Mouse (Mus musculus) hindbrain, embryonic 11.5 days (tissue): ENCODE data around the gene Ccdc106. TPM values are rescaled to one million over a fixed set of nuclear protein-coding genes. Genes with fewer than 3 reads are reported as not detected.

Experiments
- ATAC-seq: fragments of 200-750 bp; cut with Nextera tagmentation; 2 replicates; pipeline ENCODE4 v1.8.0; 2017; ENCODE audit warnings: mild to moderate bottlenecking, moderate TSS enrichment, moderate library complexity; ENCODE audit not compliant: low FRiP score
- DNase-seq: peaks from one replicate; pipeline ENCODE4 v3.0.0-alpha.2; 2015; ENCODE audit warnings: low spot score
- H3K27ac ChIP-seq: fragments of 300-500 bp; sonication (generic); 2 replicates; pipeline ENCODE4 v1.5.1; 2014; ENCODE audit warnings: mild to moderate bottlenecking, low read depth, low read length
- H3K27me3 ChIP-seq: fragments of 300-500 bp; sonication (generic); 2 replicates; pipeline ENCODE4 v1.6.1; 2014; ENCODE audit warnings: mild to moderate bottlenecking, low read length, moderate library complexity, mixed read lengths; ENCODE audit not compliant: control insufficient read depth, insufficient read depth
- H3K36me3 ChIP-seq: fragments of 300-500 bp; sonication (generic); 2 replicates; pipeline ENCODE4 v1.6.1; 2014; ENCODE audit warnings: mild to moderate bottlenecking, low read length, moderate library complexity, mixed read lengths; ENCODE audit not compliant: control insufficient read depth, insufficient read depth
- H3K4me1 ChIP-seq: fragments of 300-500 bp; sonication (generic); replicated peaks from 2 replicates; pipeline ENCODE4 v1.6.1; 2014; ENCODE audit warnings: low read length, mixed read lengths; ENCODE audit not compliant: control insufficient read depth, insufficient read depth
- H3K4me2 ChIP-seq: fragments of 300-500 bp; sonication (generic); replicated peaks from 2 replicates; pipeline ENCODE4 v1.6.1; 2014; ENCODE audit warnings: mild to moderate bottlenecking, low read depth, low read length
- H3K4me3 ChIP-seq: fragments of 300-500 bp; sonication (generic); 2 replicates; pipeline ENCODE4 v1.5.1; 2014; ENCODE audit warnings: low read depth, low read length
- H3K9ac ChIP-seq: fragments of 300-500 bp; sonication (generic); 2 replicates; pipeline ENCODE4 v1.6.1; 2014; ENCODE audit warnings: low read depth, low read length
- H3K9me3 ChIP-seq: fragments of 300-500 bp; sonication (generic); 2 replicates; pipeline ENCODE4 v1.6.1; 2016; ENCODE audit warnings: low read length; ENCODE audit not compliant: control insufficient read depth
- WGBS: fragments of 180-500 bp; shearing (Covaris S2); extraction: QIAGEN DNeasy Blood & Tissue Kit; methylation state at CpG from one replicate; pipeline ENCODE4 v1.1.7; 2014; 5-methylcytosine and 5-hydroxymethylcytosine counted together
- polyA plus RNA-seq: library from polyadenylated mRNA; unstranded; fragments of >200 nt; fragmentation: Nextera tagmentation; extraction: Ambion mirVana; gene quantifications from 2 replicates; pipeline ENCODE4 v1.2.1, GENCODE M21; 2014

Ccdc106 gene
- polyA plus RNA-seq, 1 experiment from 2014 or later, result 7.2 TPM

DNA sequence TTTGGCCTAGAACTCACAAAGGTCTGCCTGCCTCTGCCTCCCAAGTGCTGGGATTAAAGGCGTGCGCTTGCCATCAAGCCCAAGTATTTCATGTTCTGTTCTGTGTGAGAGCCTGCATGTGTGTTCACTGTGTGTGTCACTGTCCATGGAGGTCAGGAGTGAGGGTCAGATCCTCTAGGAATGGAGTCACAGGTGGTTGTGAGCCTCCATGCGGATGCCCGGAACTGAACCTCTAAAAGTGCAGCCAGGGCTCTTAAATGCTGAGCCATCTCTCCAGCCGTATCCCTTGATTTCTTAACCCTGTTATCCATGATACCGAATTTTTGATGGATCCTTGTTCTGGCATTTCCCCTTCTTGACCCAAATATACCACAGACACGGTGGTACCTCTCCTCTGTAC, 16.7 kb downstream of the Ccdc106 start:
- Histone ChIP-seq H3K27ac (no peak overlapping the region), H3K9ac (no peak overlapping the region), H3K4me1 (no peaks in the 10 kb centered on the region), H3K36me3 (peaks cover 18% of the 10 kb centered on the region), H3K4me3 (no peak overlapping the region), H3K27me3 (no peaks in the 10 kb centered on the region), H3K9me3 (no peaks in the 10 kb centered on the region), H3K4me2 (no peak overlapping the region)
- DNase-seq (no peak), ATAC-seq (no peak)
- WGBS, result 90% methylated on average over 7 of the region's 7 CpGs

DNA sequence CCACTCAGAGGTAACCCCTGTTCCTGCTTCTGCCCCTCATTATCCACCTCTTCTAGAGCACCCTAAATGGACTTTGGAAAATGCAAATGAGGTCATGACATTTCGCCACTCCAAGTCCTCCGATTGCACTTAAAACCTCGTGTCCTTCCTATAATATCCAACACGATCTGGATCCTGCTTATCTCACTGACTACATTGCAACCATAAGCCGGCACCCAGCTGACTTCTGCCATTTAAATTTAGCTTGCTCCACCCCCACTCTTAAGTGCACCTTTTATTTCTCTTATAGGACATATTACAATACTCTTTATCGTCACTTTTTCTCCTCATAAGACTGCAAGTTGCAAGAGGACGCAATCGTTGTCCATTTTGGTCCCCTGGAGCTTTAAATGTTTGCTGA, 17.1 kb downstream of the Ccdc106 start:
- DNase-seq (no peak), ATAC-seq (no peak)
- H3K27me3 ChIP-seq, result no peaks in the 10 kb centered on the region
- H3K9ac ChIP-seq, result peak overlapping the region; percentile 85; the same call in 1 of the 2 replicates
- H3K4me1 ChIP-seq, result no peaks in the 10 kb centered on the region
- H3K27ac ChIP-seq, result peak overlapping the region; percentile 96; the same call in 1 of the 2 replicates
- H3K9me3 ChIP-seq, result no peaks in the 10 kb centered on the region
- H3K4me2 ChIP-seq, result peak overlapping the region; percentile 47
- H3K4me3 ChIP-seq, result peak overlapping the region; percentile 66; the same call in 1 of the 2 replicates
- peaks cover 14% of the 10 kb centered on the region for H3K36me3 ChIP-seq
- 92% methylated on average over 8 of the region's 8 CpGs for WGBS

DNA sequence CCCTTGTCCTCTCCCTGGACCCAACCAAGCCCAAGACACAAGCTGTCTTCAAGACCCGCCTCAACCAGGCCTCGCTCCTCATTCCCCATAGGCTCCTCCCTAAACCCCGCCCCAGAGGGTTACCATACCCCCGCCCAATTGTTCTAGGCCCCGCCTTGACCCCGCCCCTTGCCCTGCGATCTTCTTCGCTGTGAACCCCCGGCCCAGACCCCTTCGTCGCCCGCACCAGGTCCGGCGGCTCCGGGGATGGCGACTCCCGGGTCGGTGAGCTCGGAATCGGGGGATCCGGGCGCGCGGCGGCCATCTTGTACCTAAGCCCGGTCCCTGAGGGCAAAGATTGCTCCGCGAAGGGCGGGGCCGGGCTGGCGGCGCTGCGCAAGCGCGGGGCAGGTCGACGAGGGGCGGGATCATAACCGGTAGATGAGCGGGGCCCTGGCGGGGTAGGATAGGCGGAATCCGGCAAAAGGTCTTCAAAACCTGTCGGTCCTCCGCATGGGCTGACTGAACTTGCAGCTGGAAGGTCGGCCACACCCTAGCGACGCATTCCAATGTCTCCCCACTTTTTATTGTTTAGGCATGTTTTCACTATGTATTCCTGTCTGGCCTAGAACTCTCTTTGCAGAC, 17.9 kb downstream of the Ccdc106 start, which contains the start of gene Zfp784:
Gene Zfp784 (minus strand): TSS at position 338 of the 624 bp plus-strand sequence.
- H3K4me1 ChIP-seq, result no peaks in the 10 kb centered on the region
- H3K4me2 ChIP-seq, result peak within 1 kb of the TSS; percentile 47
- H3K27ac ChIP-seq, result peak within 1 kb of the TSS; percentile 96
- H3K9me3 ChIP-seq, result no peaks in the 10 kb centered on the region
- peak; percentile 93 for DNase-seq
- peaks cover 11% of the 10 kb centered on the region; the same call in 1 of the 2 replicates for H3K36me3 ChIP-seq
- H3K4me3 ChIP-seq, result peak within 1 kb of the TSS; percentile 66
- ATAC-seq, result peak; percentile 97
- peak within 1 kb of the TSS; percentile 85 for H3K9ac ChIP-seq
- under 1% methylated on average over 48 of the region's 48 CpGs for WGBS
- no peaks in the 10 kb centered on the region for H3K27me3 ChIP-seq

DNA sequence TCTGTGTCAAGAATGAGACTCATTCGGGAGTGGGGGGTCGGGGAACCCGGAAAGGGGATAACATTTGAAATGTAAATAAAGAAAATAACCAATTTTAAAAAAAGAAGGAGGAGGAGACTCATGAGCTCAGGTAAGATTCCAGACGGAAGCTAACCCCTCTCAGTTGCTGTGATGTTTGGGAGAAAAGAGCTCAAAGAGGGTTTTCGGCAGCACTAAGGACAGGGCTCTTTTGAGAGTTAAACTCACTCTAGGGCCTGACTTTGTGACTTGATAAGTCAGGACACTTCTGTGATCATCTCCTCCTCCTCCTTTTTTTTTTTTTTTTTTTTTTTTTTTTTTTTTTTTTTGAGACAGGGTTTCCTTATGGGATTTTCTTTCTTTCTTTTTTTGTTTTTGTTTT, 18.6 kb downstream of the Ccdc106 start:
- Histone ChIP-seq H3K27me3 (no peaks in the 10 kb centered on the region), H3K36me3 (peaks cover 11% of the 10 kb centered on the region; the same call in 1 of the 2 replicates), H3K9me3 (no peaks in the 10 kb centered on the region), H3K4me3 (peak overlapping the region; percentile 66), H3K4me2 (peak overlapping the region; percentile 47), H3K27ac (peak overlapping the region; percentile 96; the same call in 1 of the 2 replicates), H3K9ac (peak overlapping the region; percentile 85), H3K4me1 (no peaks in the 10 kb centered on the region)
- 46% methylated on average over 5 of the region's 5 CpGs for WGBS
- DNase-seq (no peak), ATAC-seq (no peak)

DNA sequence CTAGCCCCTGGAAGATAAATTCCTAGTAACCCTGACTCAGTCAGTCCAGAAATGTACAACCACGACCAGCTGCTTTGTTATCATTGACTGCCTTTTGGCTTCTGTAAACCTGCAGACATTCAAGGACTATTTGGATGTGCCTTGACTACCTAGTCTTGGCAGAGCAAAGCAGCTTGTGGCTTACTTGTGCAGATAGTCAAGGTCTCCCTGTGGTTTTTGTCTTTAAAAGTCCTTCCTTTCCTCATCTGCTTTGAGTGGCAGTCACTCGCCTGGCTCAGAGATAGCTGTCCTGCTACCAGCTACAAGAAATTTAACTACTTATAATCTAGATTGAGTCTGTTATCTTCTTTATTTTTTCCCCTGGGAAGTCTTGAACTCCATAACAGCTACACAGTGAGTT, 24.6 kb downstream of the Ccdc106 start:
- no peaks in the 10 kb centered on the region for H3K27me3 ChIP-seq
- 0 out of 2 replicates have a peak, but pooled peaks cover 2% of the 10 kb centered on the region for H3K36me3 ChIP-seq
- ATAC-seq (no peak), DNase-seq (no peak)
- H3K9ac ChIP-seq, result no peak overlapping the region
- H3K4me1 ChIP-seq, result no peaks in the 10 kb centered on the region
- H3K9me3 ChIP-seq, result no peaks in the 10 kb centered on the region
- no peak overlapping the region for H3K4me2 ChIP-seq
- WGBS, result 81% methylated on average over 2 of the region's 2 CpGs
- no peak overlapping the region for H3K27ac ChIP-seq
- H3K4me3 ChIP-seq, result no peak overlapping the region

DNA sequence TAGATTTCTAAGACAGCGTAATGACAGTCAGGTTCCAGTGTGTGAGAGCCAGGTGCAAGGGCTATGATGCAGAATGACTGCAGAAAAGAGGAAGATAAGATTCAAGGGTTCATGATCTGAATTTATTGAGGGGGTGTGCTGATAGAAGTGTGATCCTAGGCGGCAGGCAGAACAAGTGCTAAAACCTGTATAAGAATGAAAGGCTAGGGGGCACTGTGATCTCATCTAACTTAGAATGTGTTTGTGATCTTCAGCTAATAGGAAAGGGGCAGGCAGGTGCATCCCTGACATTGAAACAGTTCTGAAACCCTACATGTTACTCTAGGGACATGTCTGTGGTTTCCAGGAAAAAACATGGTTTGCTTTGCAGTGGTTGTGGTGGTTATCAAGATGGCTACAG, 25.8 kb downstream of the Ccdc106 start:
- Histone ChIP-seq H3K9me3 (no peaks in the 10 kb centered on the region), H3K4me3 (no peak overlapping the region), H3K27ac (no peak overlapping the region), H3K27me3 (no peaks in the 10 kb centered on the region), H3K36me3 (no peaks in the 10 kb centered on the region), H3K9ac (no peak overlapping the region), H3K4me2 (no peak overlapping the region), H3K4me1 (no peaks in the 10 kb centered on the region)
- no peak for ATAC-seq
- no peak for DNase-seq
- 79% methylated on average over 2 of the region's 2 CpGs for WGBS

DNA sequence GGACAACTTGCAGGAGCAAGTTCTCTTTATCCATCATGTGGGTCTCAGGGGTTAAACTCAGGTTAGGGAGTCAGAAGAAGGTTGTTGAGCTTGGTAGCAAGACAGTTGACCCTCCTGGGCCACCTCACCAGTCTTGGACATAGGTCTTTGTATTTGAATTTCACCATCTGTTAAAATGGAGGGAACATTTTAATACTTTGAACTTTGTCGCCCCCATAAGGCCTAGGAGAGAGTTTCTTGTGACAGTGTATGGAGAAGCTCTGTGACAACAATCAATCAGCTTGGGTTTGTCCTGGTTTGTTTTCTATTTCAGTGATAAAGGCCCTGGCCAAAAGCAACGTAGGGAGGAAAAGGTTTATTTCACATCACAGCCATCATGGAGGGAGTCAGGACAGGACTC, 27.0 kb downstream of the Ccdc106 start:
- 26% methylated on average over 2 of the region's 2 CpGs for WGBS
- DNase-seq, result peak; percentile 37
- Histone ChIP-seq H3K27ac (no peak overlapping the region), H3K4me1 (no peaks in the 10 kb centered on the region), H3K4me2 (no peak overlapping the region), H3K36me3 (no peaks in the 10 kb centered on the region), H3K9ac (no peak overlapping the region), H3K9me3 (no peaks in the 10 kb centered on the region), H3K27me3 (peaks cover 2% of the 10 kb centered on the region), H3K4me3 (no peak overlapping the region)
- no peak for ATAC-seq

DNA sequence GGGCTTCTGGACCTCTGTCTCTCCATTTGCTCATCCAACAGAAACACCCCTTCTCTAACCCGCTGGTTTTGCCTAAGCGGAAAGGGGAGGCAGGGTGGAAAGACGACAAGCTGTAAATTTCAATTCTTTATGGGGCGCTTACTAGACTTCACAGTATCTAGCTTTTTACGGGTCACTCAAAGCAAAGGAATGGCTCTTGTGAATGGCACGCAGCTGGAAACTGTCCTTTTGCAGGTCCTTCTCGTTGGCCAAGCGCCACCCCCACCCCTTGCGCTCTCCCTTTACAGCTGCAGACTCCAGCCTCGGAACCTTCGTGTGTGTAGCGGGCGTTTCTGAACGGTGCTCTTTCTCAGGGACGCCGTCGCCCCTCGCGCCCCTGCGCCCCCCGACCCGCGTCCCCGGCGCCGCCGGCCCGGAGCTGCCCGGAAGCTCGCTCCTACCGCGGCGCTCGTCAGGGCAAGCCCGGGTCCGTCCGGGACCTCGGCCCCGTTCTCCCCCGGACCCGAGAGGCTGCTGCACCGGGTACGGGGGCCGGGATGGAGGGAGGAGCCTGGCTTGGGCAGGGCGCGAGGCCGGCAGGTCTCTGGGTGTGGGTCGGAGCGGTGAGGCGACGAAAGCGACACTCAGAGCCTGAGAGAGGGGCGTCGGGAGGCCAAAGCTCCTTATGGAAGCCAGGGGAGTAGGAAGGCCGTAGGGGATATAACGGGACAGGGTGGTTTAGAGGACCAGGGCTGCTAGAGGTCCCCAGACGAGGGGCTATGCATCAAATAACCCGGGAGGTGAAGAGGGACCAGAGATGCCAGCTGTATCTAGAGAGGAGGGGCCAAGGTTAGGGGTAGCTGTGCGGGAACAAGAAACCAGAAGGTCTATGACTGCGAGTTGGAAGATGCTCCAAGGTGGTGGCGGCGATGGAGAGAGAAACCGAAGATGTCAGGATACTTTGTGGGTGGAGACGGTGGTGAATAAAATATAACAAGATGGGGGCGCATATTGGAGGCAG, 31.1 kb downstream of the Ccdc106 start, which contains the start of gene Zfp580:
Gene Zfp580 (plus strand): TSS at position 346 of the 1,000 bp plus-strand sequence.
- Histone ChIP-seq H3K4me2 (peak within 1 kb of the TSS; percentile 85), H3K27ac (peak within 1 kb of the TSS; percentile 79), H3K9me3 (no peaks in the 10 kb centered on the region), H3K9ac (peak within 1 kb of the TSS; percentile 90), H3K4me3 (peak within 1 kb of the TSS; percentile 76), H3K4me1 (peaks cover 14% of the 10 kb centered on the region), H3K36me3 (no peaks in the 10 kb centered on the region), H3K27me3 (peaks cover 44% of the 10 kb centered on the region)
- DNase-seq (peak; percentile 91), ATAC-seq (peak; percentile 85)
- 1% methylated on average over 43 of the region's 65 CpGs for WGBS
